Mouse (Mus musculus): Measurements from ENCODE around the gene Prep.

Gene Prep

GRCm38 (mm10) chr10:45185457-45185856 lies 118.5 kb downstream of the Prep start:
- no peak for DNase-seq (ENCODE audit: low spot score)

GRCm38 (mm10) chr10:45193330-45194310 lies 126.6 kb downstream of the Prep start:
- DNase-seq (ENCODE audit: low spot score): no peak

DNA sequence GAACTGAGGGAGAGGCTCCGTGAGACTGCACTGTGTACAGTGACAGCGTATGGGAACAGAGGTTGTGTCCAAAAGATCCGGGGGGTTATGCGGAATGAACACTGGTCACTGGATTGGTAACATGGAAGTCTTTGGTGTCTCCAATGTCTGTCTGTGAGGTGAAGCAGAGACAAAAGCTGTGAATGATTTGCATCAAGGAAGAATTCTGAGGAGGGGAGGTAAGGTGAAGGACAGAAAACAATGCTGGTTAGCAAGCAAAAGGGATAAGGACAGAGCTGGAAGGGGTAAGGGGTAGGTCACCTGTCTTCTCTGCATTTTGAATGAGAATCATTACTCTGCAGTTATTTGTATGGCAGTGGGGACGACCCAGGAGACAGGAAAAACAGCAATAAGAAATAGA lies 127.5 kb downstream of the Prep start:
- no peak for DNase-seq (ENCODE audit: low spot score)

DNA sequence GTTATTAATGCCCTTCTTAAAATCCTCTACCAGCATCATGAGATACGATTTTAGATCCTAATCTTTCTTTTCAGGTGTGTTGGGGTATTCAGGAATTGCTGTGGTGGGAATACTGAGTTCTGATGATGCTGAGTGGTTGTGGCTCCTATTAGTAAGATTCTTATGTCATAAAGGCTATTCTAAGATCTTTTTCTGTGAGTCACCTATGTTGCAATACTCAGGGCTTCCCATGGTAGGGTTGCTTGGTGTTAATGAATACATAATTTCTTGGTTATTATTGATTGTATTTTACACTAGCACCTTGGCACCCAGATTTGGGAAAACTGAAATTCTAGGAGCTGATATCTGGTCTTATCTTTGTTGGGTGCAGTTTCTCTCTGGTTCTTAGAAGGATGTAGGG lies 137.6 kb downstream of the Prep start:
- DNase-seq (ENCODE audit: low spot score): no peak

- DNase-seq (ENCODE audit: low spot score): no peak
These were observed 143.2 kb downstream of the Prep start for GRCm38 (mm10) chr10:45210201-45210600.

GRCm38 (mm10) chr10:45216676-45217075 lies 149.7 kb downstream of the Prep start:
- no peak for DNase-seq (ENCODE audit: low spot score)

All from urinary bladder, postnatal 25 days (tissue).